Comparison of ENCODE assay signal across 1 mouse cellular context in the genomic region with DNA sequence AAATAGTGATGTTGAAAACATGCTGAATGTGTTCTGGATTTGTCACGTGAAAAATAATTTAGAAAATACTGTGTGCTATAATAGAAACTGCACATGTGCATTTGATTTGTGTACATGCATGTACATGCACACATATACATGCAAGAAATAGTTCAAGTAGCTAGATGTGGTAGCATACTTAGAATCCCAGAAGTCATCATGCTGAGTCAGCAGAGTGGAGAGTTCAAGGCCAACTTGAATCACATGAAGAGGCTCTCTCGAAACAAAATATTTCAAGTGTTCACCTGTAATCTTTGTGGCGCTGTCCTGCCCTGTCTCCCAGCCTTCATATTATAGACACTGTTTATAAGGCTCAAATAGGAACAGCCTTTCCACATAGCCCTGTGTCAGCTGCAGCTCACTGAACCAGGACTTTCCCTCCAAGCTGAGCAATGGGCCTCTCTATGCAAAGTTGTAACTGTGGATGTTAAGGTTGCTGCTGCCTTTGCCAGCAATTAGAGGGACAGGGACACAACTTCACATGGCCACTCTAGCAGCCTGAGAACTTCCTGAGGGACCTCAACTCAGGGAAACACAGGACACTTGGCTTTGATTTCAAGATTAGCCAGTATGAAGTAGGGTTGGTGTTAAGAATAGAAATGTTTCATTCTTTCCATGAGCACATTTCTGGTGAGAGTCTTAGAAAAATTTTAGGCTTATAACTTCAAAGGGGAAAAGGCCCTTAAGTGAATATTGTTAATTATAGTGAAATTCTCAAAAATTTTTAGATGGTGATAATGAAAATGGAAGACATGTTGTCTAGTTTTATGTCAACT.
A peak's percentile ranks its signal among the peaks of the same experiment; 100 is the strongest.
TF ChIP-seq lines count a peak whose summit lies in the region.

No protein-coding gene starts in this region.

TF ChIP-seq in CH12.LX, 34 proteins besides CTCF, POLR2A, EP300 and RAD21 (continued from another document):
- no peak for TF ChIP-seq ZC3H11A (IDR thresholded peaks at IDR 0.05; ENCODE audit: low read depth, low read length)
- TF ChIP-seq MAFK (IDR thresholded peaks at IDR 0.05; ENCODE audit: insufficient replicate concordance, low read length): peak; percentile 98
- TF ChIP-seq TCF12 (IDR thresholded peaks at IDR 0.05; ENCODE audit: low read depth, low read length): peak; percentile 37; the same call in 1 of the 2 replicates
- no peak for TF ChIP-seq ZKSCAN1 (IDR thresholded peaks at IDR 0.05; ENCODE audit: borderline replicate concordance, low read depth, low read length)
- TF ChIP-seq ETS1 (conservative IDR thresholded peaks at IDR 0.05; ENCODE audit: low read depth, low read length): peak; percentile 42; the same call in 1 of the 2 replicates
- TF ChIP-seq MEF2A (IDR thresholded peaks at IDR 0.05; ENCODE audit: borderline replicate concordance, low read depth, low read length): peak; percentile 83
- TF ChIP-seq MYC (IDR thresholded peaks at IDR 0.05; ENCODE audit: low read depth, low read length): no peak
- TF ChIP-seq JUND (conservative IDR thresholded peaks at IDR 0.05; ENCODE audit: low read depth, low read length): peak; percentile 25; the same call in 1 of the 2 replicates
- no peak for TF ChIP-seq ZMIZ1 (IDR thresholded peaks at IDR 0.05; ENCODE audit: low read depth, low read length)
- TF ChIP-seq BHLHE40 (IDR thresholded peaks at IDR 0.05; ENCODE audit: low read depth, low read length): peak; percentile 44
